Mouse (Mus musculus) midbrain, embryonic 16.5 days (tissue): ENCODE results near the gene Arhgef3. TPM values are rescaled to one million over a fixed set of nuclear protein-coding genes. Genes with fewer than 3 reads are reported as not detected.

Source experiments
- ATAC-seq: fragments of 200-750 bp; cut with Nextera tagmentation; 2 replicates; pipeline ENCODE4 v1.8.0; 2017; ENCODE audit warnings: moderate TSS enrichment
- H3K27ac ChIP-seq: fragments of 300-500 bp; sonication (generic); 2 replicates; pipeline ENCODE4 v1.5.1; 2014; ENCODE audit warnings: mild to moderate bottlenecking, low read length, mixed read lengths
- H3K27me3 ChIP-seq: fragments of 300-500 bp; sonication (generic); 2 replicates; pipeline ENCODE4 v1.6.1; 2014; ENCODE audit warnings: low read depth, low read length, mixed read lengths; ENCODE audit not compliant: control insufficient read depth, insufficient read depth
- H3K36me3 ChIP-seq: fragments of 300-500 bp; sonication (generic); 2 replicates; pipeline ENCODE4 v1.6.1; 2014; ENCODE audit warnings: mild to moderate bottlenecking, low read length, moderate library complexity, mixed read lengths; ENCODE audit not compliant: control insufficient read depth, insufficient read depth
- H3K4me1 ChIP-seq: fragments of 300-500 bp; sonication (generic); 2 replicates; pipeline ENCODE4 v1.6.1; 2014; ENCODE audit warnings: mild to moderate bottlenecking, low read length, mixed read lengths; ENCODE audit not compliant: control insufficient read depth, insufficient read depth
- H3K4me2 ChIP-seq: fragments of 300-500 bp; sonication (generic); 2 replicates; pipeline ENCODE4 v1.6.1; 2014; ENCODE audit warnings: mild to moderate bottlenecking, low read length, mixed read lengths
- H3K4me3 ChIP-seq: fragments of 300-500 bp; sonication (generic); 2 replicates; pipeline ENCODE4 v1.5.1; 2014; ENCODE audit warnings: low read depth, mild to moderate bottlenecking, low read length, moderate library complexity, mixed read lengths
- H3K9ac ChIP-seq: fragments of 300-500 bp; sonication (generic); 2 replicates; pipeline ENCODE4 v1.6.1; 2014; ENCODE audit warnings: low read depth, low read length, mixed read lengths
- H3K9me3 ChIP-seq: fragments of 300-500 bp; sonication (generic); replicated peaks from 2 replicates; pipeline ENCODE4 v1.6.1; 2014; ENCODE audit warnings: mild to moderate bottlenecking, low read length, mixed read lengths; ENCODE audit not compliant: control insufficient read depth, poor library complexity, severe bottlenecking
- WGBS: fragments of 180-500 bp; shearing (Covaris S2); extraction: QIAGEN DNeasy Blood & Tissue Kit; methylation state at CpG from one replicate; pipeline ENCODE4 v1.1.7; 2014; 5-methylcytosine and 5-hydroxymethylcytosine counted together
- polyA plus RNA-seq: library from polyadenylated mRNA; unstranded; fragments of >200 nt; fragmentation: Nextera tagmentation; extraction: Ambion mirVana; gene quantifications from 2 replicates; pipeline ENCODE4 v1.2.1, GENCODE M21; 2015

Arhgef3 gene
- polyA plus RNA-seq, 1 experiment from 2014 or later = 10.8 TPM

- no peak overlapping the region for H3K9ac ChIP-seq
- H3K36me3 ChIP-seq = no peaks in the 10 kb centered on the region
- no peak for ATAC-seq
- no peak overlapping the region for H3K27ac ChIP-seq
- H3K4me1 ChIP-seq = no peaks in the 10 kb centered on the region
- H3K4me3 ChIP-seq = no peak overlapping the region
- H3K9me3 ChIP-seq = no peaks in the 10 kb centered on the region
- no peaks in the 10 kb centered on the region for H3K27me3 ChIP-seq
- 88% methylated on average over 8 of the region's 8 CpGs for WGBS
- no peak overlapping the region for H3K4me2 ChIP-seq
These were observed 165.6 kb downstream of the Arhgef3 start for GRCm38 (mm10) chr14:27280201-27280890.

DNA sequence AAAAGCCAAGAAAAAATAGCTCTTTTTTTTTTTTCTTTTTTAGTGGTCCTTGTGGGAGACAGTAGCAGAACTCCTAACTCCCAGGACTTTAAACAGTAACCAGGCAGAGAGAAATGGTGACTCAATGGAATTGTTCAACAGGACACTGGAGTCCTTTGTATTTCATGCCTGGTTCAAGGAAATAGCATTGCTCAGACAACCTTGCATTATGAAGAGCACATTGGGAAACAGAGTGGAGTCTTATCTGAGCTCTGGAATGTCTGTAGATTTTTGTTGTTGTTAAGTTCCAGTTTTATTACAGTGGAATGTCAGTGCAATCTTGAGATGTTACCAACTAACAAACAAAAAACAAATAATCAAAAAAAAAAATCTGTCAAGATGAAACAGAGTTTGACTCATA, 169.3 kb downstream of the Arhgef3 start:
- Histone ChIP-seq H3K4me3 (no peak overlapping the region), H3K27me3 (no peaks in the 10 kb centered on the region), H3K9me3 (no peaks in the 10 kb centered on the region), H3K9ac (no peak overlapping the region), H3K36me3 (no peaks in the 10 kb centered on the region), H3K4me1 (no peaks in the 10 kb centered on the region), H3K27ac (no peak overlapping the region), H3K4me2 (no peak overlapping the region)
- ATAC-seq = no peak

- 63% methylated on average over 4 of the region's 4 CpGs for WGBS
- no peaks in the 10 kb centered on the region for H3K27me3 ChIP-seq
- H3K9me3 ChIP-seq = no peaks in the 10 kb centered on the region
- no peak overlapping the region for H3K27ac ChIP-seq
- no peak overlapping the region for H3K4me2 ChIP-seq
- ATAC-seq = no peak
- no peaks in the 10 kb centered on the region for H3K4me1 ChIP-seq
- no peak overlapping the region for H3K4me3 ChIP-seq
- no peak overlapping the region for H3K9ac ChIP-seq
- no peaks in the 10 kb centered on the region for H3K36me3 ChIP-seq
These were observed 171.5 kb downstream of the Arhgef3 start for GRCm38 (mm10) chr14:27286202-27286601.

DNA sequence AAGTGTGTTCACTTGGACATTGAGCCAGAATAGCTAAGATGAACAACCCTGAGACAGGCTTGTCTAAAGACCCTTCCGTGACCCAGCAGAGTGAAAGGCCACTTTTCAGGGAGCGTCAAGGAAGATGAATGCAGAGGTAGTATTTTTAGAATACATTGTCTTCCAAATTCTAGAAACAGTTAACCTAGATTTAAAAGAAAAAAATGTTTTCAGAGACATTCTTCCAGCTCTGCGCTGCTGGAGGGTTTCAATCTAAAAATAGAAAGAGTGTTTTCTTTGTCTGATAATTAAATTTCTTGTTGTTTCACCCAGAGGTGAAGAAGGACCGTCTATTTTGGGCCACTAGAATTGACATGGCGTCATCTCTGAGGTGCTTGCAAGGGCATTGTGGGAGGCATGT, 174.4 kb downstream of the Arhgef3 start:
- no peak for ATAC-seq
- WGBS = 81% methylated on average over 5 of the region's 5 CpGs
- H3K27ac ChIP-seq = no peak overlapping the region
- no peak overlapping the region for H3K9ac ChIP-seq
- H3K4me2 ChIP-seq = no peak overlapping the region
- H3K4me1 ChIP-seq = no peaks in the 10 kb centered on the region
- H3K27me3 ChIP-seq = no peaks in the 10 kb centered on the region
- H3K9me3 ChIP-seq = no peaks in the 10 kb centered on the region
- no peak overlapping the region for H3K4me3 ChIP-seq
- no peaks in the 10 kb centered on the region for H3K36me3 ChIP-seq

GRCm38 (mm10) chr14:27292101-27292500, 177.4 kb downstream of the Arhgef3 start:
- no peaks in the 10 kb centered on the region for H3K27me3 ChIP-seq
- no peaks in the 10 kb centered on the region for H3K4me1 ChIP-seq
- H3K9ac ChIP-seq = no peak overlapping the region
- H3K36me3 ChIP-seq = no peaks in the 10 kb centered on the region
- no peak overlapping the region for H3K4me2 ChIP-seq
- no peak for ATAC-seq
- no peak overlapping the region for H3K27ac ChIP-seq
- H3K9me3 ChIP-seq = no peaks in the 10 kb centered on the region
- 87% methylated on average over 6 of the region's 6 CpGs for WGBS
- no peak overlapping the region for H3K4me3 ChIP-seq

DNA sequence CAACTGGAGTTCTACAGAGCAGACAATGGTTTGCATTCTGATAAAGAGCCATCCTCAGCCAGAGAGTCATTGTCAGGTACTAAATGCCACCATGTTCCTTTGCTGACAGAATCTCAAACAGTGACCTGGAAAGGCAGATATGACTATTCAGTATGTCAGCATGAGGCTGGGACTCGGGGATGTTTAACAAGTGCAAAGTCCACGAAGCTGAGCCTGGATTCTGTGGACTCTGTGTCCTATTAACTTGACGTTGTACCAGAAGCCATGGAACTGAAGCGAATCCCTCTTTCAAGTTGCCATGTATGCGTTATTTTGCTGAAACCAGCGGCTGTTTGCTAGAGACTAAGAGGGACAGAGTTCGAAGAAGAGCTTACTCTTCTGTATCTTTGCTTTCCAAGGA, 181.1 kb downstream of the Arhgef3 start:
- WGBS = 87% methylated on average over 7 of the region's 7 CpGs
- no peaks in the 10 kb centered on the region for H3K36me3 ChIP-seq

GRCm38 (mm10) chr14:27296987-27297386, 182.3 kb downstream of the Arhgef3 start:
- Histone ChIP-seq H3K9me3 (no peaks in the 10 kb centered on the region), H3K9ac (no peak overlapping the region), H3K4me2 (no peak overlapping the region), H3K36me3 (no peaks in the 10 kb centered on the region), H3K4me3 (no peak overlapping the region), H3K4me1 (no peaks in the 10 kb centered on the region), H3K27me3 (no peaks in the 10 kb centered on the region), H3K27ac (no peak overlapping the region)
- ATAC-seq = no peak
- WGBS = 89% methylated on average over 5 of the region's 5 CpGs

More for the DNA sequence above, 181.1 kb downstream of the Arhgef3 start:
- Histone ChIP-seq H3K4me1 (no peaks in the 10 kb centered on the region), H3K27me3 (no peaks in the 10 kb centered on the region), H3K4me2 (no peak overlapping the region), H3K9ac (no peak overlapping the region), H3K27ac (no peak overlapping the region), H3K9me3 (no peaks in the 10 kb centered on the region), H3K4me3 (no peak overlapping the region)
- no peak for ATAC-seq

DNA sequence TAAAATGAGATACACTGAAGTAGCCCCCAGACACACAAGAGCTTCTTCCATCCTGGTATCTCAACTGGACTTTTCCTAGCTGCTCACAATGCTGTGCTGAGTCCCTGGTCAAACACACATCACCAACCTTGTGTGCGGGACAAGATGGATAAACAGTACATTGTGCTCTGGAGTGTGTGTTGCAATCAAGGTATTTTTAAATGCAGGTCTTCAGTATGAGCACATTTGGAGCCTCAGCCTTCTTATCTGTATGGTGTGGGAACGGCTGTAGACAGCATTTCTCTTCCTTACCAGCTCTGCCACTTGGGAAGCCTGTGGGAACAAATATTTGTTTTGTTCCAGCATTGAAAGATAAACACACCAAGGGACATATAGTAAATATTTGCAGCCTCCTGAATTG, 184.2 kb downstream of the Arhgef3 start:
- Histone ChIP-seq H3K4me3 (no peak overlapping the region), H3K36me3 (no peaks in the 10 kb centered on the region), H3K4me2 (no peak overlapping the region), H3K9me3 (no peaks in the 10 kb centered on the region), H3K27me3 (no peaks in the 10 kb centered on the region), H3K4me1 (no peaks in the 10 kb centered on the region), H3K9ac (no peak overlapping the region), H3K27ac (no peak overlapping the region)
- 84% methylated on average over 2 of the region's 2 CpGs for WGBS
- ATAC-seq = no peak

GRCm38 (mm10) chr14:27299705-27300104, 185.0 kb downstream of the Arhgef3 start:
- H3K36me3 ChIP-seq = no peaks in the 10 kb centered on the region

More at GRCm38 (mm10) chr14:27299705-27300104, 185.0 kb downstream of the Arhgef3 start:
- no peak for ATAC-seq
- Histone ChIP-seq H3K9ac (no peak overlapping the region), H3K4me1 (no peaks in the 10 kb centered on the region), H3K27me3 (no peaks in the 10 kb centered on the region), H3K4me3 (no peak overlapping the region), H3K9me3 (no peaks in the 10 kb centered on the region), H3K4me2 (no peak overlapping the region), H3K27ac (no peak overlapping the region)
- WGBS = 86% methylated on average over 4 of the region's 4 CpGs
